Mouse (Mus musculus): ENCODE data around the gene Prkar1b.

DNA sequence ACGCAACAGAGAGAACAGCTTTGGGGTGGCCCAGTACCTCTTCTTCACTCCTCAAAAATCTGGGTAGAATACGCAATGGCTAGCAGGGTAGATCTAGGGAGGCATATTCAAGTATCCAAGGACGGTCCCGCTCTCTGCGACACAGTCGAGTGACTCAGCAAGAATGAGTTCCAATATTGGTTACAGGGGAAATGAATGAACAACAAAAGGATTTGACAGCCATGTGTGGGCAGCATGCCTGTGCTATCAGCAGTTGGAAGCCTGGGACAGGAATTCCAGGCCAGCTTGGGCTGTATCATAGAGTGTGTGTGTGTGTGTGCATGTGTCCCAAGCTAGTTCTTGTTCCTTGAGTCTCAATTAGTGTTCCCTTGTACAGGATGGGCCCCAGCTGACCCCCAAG is 65.5 kb downstream of the Prkar1b start:
- TF ChIP-seq CTCF (IDR thresholded peaks at IDR 0.05; ENCODE audit: insufficient read depth, low read length) (no peak), POLR2A (IDR thresholded peaks at IDR 0.05; ENCODE audit: borderline replicate concordance, extremely low read depth, low read depth, low read length) (no peak)
